Mouse (Mus musculus) gonadal fat pad, adult 2 months (tissue): ENCODE measurements at regions not wholly inside any gene's neighbourhood (a gene's known extent, or its start where the extent isn't known, plus 50 kb on each side); places are given as distances from the start of the nearest gene placed in this dataset.

ENCODE experiments used
- DNase-seq: peaks from one replicate; pipeline ENCODE4 v3.0.0-alpha.2; 2012; ENCODE audit warnings: low read depth

- no peak for DNase-seq
These were observed 597.7 kb upstream of the Intu start for GRCm38 (mm10) chr3:39933372-39933771.

GRCm38 (mm10) chr3:39937719-39938278 is 593.3 kb upstream of the Intu start:
- no peak for DNase-seq

- no peak for DNase-seq
These were observed 586.5 kb upstream of the Intu start for GRCm38 (mm10) chr3:39944581-39944980.

- DNase-seq, result no peak
These were observed 579.0 kb upstream of the Intu start for GRCm38 (mm10) chr3:39952103-39952502.

GRCm38 (mm10) chr3:39952556-39952955 is 578.5 kb upstream of the Intu start:
- DNase-seq, result no peak

GRCm38 (mm10) chr3:39961836-39962640 is 569.0 kb upstream of the Intu start:
- DNase-seq, result no peak

GRCm38 (mm10) chr3:39965431-39965830 is 565.7 kb upstream of the Intu start:
- DNase-seq, result no peak

GRCm38 (mm10) chr3:39966390-39966789 is 564.7 kb upstream of the Intu start:
- DNase-seq, result no peak

- no peak for DNase-seq
These were observed 554.1 kb upstream of the Intu start for GRCm38 (mm10) chr3:39976937-39977336.

GRCm38 (mm10) chr3:39978916-39979679 is 552.0 kb upstream of the Intu start:
- DNase-seq, result no peak

- DNase-seq, result no peak
These were observed 548.4 kb upstream of the Intu start for GRCm38 (mm10) chr3:39982656-39983055.

GRCm38 (mm10) chr3:39987710-39988109 is 543.4 kb upstream of the Intu start:
- DNase-seq, result no peak

GRCm38 (mm10) chr3:39998628-39999027 is 532.5 kb upstream of the Intu start:
- no peak for DNase-seq

- no peak for DNase-seq
These were observed 531.2 kb upstream of the Intu start for GRCm38 (mm10) chr3:39999846-40000245.

GRCm38 (mm10) chr3:40002838-40003237 is 528.2 kb upstream of the Intu start:
- DNase-seq, result no peak

- no peak for DNase-seq
These were observed 521.0 kb upstream of the Intu start for GRCm38 (mm10) chr3:40010051-40010450.

- DNase-seq, result no peak
These were observed 509.4 kb upstream of the Intu start for GRCm38 (mm10) chr3:40021682-40022081.

GRCm38 (mm10) chr3:40027713-40028112 is 503.4 kb upstream of the Intu start:
- no peak for DNase-seq

GRCm38 (mm10) chr3:40036177-40036576 is 494.9 kb upstream of the Intu start:
- no peak for DNase-seq

- DNase-seq, result no peak
These were observed 481.4 kb upstream of the Intu start for GRCm38 (mm10) chr3:40049721-40050120.

- DNase-seq, result no peak
These were observed 472.8 kb upstream of the Intu start for GRCm38 (mm10) chr3:40058281-40058680.

GRCm38 (mm10) chr3:40058719-40059420 is 472.2 kb upstream of the Intu start:
- DNase-seq, result no peak
